Mouse (Mus musculus) CH12.LX (cell line): ENCODE results near the gene Otud4.

Source experiments
- CHD1 ChIP-seq: IDR thresholded peaks from 2 replicates; pipeline ENCODE4 v1.6.1; 2012; ENCODE audit warnings: low read depth, low read length, improper control_type of control experiment, inconsistent platforms
- CTCF ChIP-seq, 2 experiments: IDR thresholded peaks in 1 of 2; conservative IDR thresholded peaks in 1 of 2; 2 replicates each; pipeline ENCODE4 v1.5.1; 2011 to 2012; ENCODE audit warnings: low read depth in 2 of 2, low read length in 2 of 2, improper control_type of control experiment in 1 of 2, inconsistent platforms in 1 of 2, mild to moderate bottlenecking in 1 of 2, moderate library complexity in 1 of 2
- EP300 ChIP-seq: IDR thresholded peaks from 2 replicates; pipeline ENCODE4 v1.6.1; 2011; ENCODE audit warnings: low read length, improper control_type of control experiment
- IRF4 ChIP-seq: IDR thresholded peaks from 2 replicates; pipeline ENCODE4 v1.6.1; 2014; ENCODE audit warnings: low read depth, mild to moderate bottlenecking, inconsistent platforms, low read length, improper control_type of control experiment
- MYC ChIP-seq: IDR thresholded peaks from 2 replicates; pipeline ENCODE4 v1.6.1; 2011; ENCODE audit warnings: low read depth, mild to moderate bottlenecking, improper control_type of control experiment, low read length
- NRF1 ChIP-seq: IDR thresholded peaks from 2 replicates; pipeline ENCODE4 v1.6.1; 2014; ENCODE audit warnings: low read depth, mild to moderate bottlenecking, inconsistent platforms, low read length, improper control_type of control experiment, moderate library complexity
- POLR2A ChIP-seq: IDR thresholded peaks from 2 replicates; pipeline ENCODE4 v1.6.1; 2011; ENCODE audit warnings: low read depth, mild to moderate bottlenecking, improper control_type of control experiment, low read length
- TBP ChIP-seq: conservative IDR thresholded peaks from 2 replicates; pipeline ENCODE4 v1.6.1; 2011; ENCODE audit warnings: low read depth, low read length, improper control_type of control experiment

DNA sequence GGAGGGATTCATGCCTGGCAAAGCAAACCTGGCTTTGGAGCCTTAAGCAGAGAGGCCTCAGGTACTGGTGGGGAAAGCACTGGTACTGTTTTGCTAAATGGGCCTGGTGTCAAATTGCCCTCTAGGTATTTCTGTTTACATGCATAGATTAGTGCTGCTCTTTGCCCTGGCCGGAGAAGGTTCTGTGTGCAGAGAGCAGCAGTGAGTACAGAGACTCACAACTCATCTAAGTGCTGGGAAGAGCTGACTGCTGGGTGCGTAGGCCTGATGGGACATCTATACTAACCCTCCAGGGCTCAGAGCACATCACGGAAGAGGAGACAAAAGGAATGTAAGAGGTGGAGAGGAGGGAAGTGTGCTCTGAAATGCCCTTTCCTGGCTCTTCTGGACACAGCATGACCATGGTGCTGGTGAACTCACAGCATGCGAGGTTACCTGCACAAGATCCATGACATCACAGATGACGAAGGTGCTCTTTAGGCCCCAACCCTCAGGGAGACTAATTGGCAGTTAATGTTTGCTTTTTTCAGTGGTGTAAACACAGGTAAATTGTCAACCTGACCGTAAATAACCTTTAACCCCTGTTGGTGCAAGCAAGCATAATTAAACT is 23.6 kb upstream of the Otud4 start:
- TF ChIP-seq CHD1 (no peak), CTCF (conservative IDR thresholded peaks at IDR 0.05 in 1 of 2, IDR thresholded peaks at IDR 0.05 in 1 of 2; ENCODE audit: low read depth in 2 of 2, low read length in 2 of 2) (no peak), IRF4 (no peak), EP300 (no peak), MYC (no peak), POLR2A (no peak), TBP (no peak), NRF1 (no peak)
